Mouse (Mus musculus): Measurements from ENCODE around the gene BC048562. TPM values are rescaled to one million over a fixed set of nuclear protein-coding genes. Genes with fewer than 3 reads are reported as not detected.
A peak's percentile ranks its signal among the peaks of the same experiment; 100 is the strongest.

Gene BC048562
- polyA plus RNA-seq, 1 experiment: not detected

- peak; percentile 63 for DNase-seq (ENCODE audit: low read depth)
- TF ChIP-seq CTCF (IDR thresholded peaks at IDR 0.05; ENCODE audit: borderline replicate concordance, extremely low read depth, insufficient read depth, insufficient read length) (no peak), POLR2A (IDR thresholded peaks at IDR 0.05; ENCODE audit: borderline replicate concordance, extremely low read depth, insufficient read depth, insufficient read length, poor library complexity, severe bottlenecking) (no peak)
Measured at GRCm38 (mm10) chr9:108411381-108411942, 24.8 kb upstream of the BC048562 start.

- DNase-seq (ENCODE audit: low read depth): peak; percentile 19
Measured at GRCm38 (mm10) chr9:108412221-108412620, 24.1 kb upstream of the BC048562 start.

GRCm38 (mm10) chr9:108428384-108428783 lies 7.9 kb upstream of the BC048562 start, which contains the start of gene Ccdc36:
Gene Ccdc36 (minus strand): TSS chr9:108428484.
- no peak for TF ChIP-seq CTCF (IDR thresholded peaks at IDR 0.05; ENCODE audit: borderline replicate concordance, extremely low read depth, insufficient read depth, insufficient read length)
- no peak for TF ChIP-seq POLR2A (IDR thresholded peaks at IDR 0.05; ENCODE audit: borderline replicate concordance, extremely low read depth, insufficient read depth, insufficient read length, poor library complexity, severe bottlenecking)
- DNase-seq (ENCODE audit: low read depth): no peak

More at GRCm38 (mm10) chr9:108412221-108412620, 24.1 kb upstream of the BC048562 start:
- TF ChIP-seq POLR2A (IDR thresholded peaks at IDR 0.05; ENCODE audit: borderline replicate concordance, extremely low read depth, insufficient read depth, insufficient read length, poor library complexity, severe bottlenecking) (no peak), CTCF (IDR thresholded peaks at IDR 0.05; ENCODE audit: borderline replicate concordance, extremely low read depth, insufficient read depth, insufficient read length) (peak; percentile 20; the same call in 1 of the 2 replicates)

GRCm38 (mm10) chr9:108431431-108432067 lies 4.7 kb upstream of the BC048562 start:
- TF ChIP-seq POLR2A (IDR thresholded peaks at IDR 0.05; ENCODE audit: borderline replicate concordance, extremely low read depth, insufficient read depth, insufficient read length, poor library complexity, severe bottlenecking) (no peak), CTCF (IDR thresholded peaks at IDR 0.05; ENCODE audit: borderline replicate concordance, extremely low read depth, insufficient read depth, insufficient read length) (no peak)
- DNase-seq (ENCODE audit: low read depth): peak; percentile 73

GRCm38 (mm10) chr9:108439176-108439575 lies 2.9 kb downstream of the BC048562 start:
- TF ChIP-seq POLR2A (IDR thresholded peaks at IDR 0.05; ENCODE audit: borderline replicate concordance, extremely low read depth, insufficient read depth, insufficient read length, poor library complexity, severe bottlenecking) (no peak), CTCF (IDR thresholded peaks at IDR 0.05; ENCODE audit: borderline replicate concordance, extremely low read depth, insufficient read depth, insufficient read length) (no peak)
- DNase-seq (ENCODE audit: low read depth): peak; percentile 69

- no peak for DNase-seq (ENCODE audit: low read depth)
- TF ChIP-seq CTCF (IDR thresholded peaks at IDR 0.05; ENCODE audit: borderline replicate concordance, extremely low read depth, insufficient read depth, insufficient read length) (no peak), POLR2A (IDR thresholded peaks at IDR 0.05; ENCODE audit: borderline replicate concordance, extremely low read depth, insufficient read depth, insufficient read length, poor library complexity, severe bottlenecking) (no peak)
Measured at GRCm38 (mm10) chr9:108440485-108440884, 4.2 kb downstream of the BC048562 start.

GRCm38 (mm10) chr9:108441236-108441919 lies 5.1 kb downstream of the BC048562 start:
- DNase-seq (ENCODE audit: low read depth): peak; percentile 84
- no peak for TF ChIP-seq POLR2A (IDR thresholded peaks at IDR 0.05; ENCODE audit: borderline replicate concordance, extremely low read depth, insufficient read depth, insufficient read length, poor library complexity, severe bottlenecking)
- TF ChIP-seq CTCF (IDR thresholded peaks at IDR 0.05; ENCODE audit: borderline replicate concordance, extremely low read depth, insufficient read depth, insufficient read length): no peak

GRCm38 (mm10) chr9:108445125-108445524 lies 8.8 kb downstream of the BC048562 start:
- TF ChIP-seq CTCF (IDR thresholded peaks at IDR 0.05; ENCODE audit: borderline replicate concordance, extremely low read depth, insufficient read depth, insufficient read length) (no peak), POLR2A (IDR thresholded peaks at IDR 0.05; ENCODE audit: borderline replicate concordance, extremely low read depth, insufficient read depth, insufficient read length, poor library complexity, severe bottlenecking) (no peak)
- no peak for DNase-seq (ENCODE audit: low read depth)

- DNase-seq (ENCODE audit: low read depth): peak; percentile 94
- TF ChIP-seq POLR2A (IDR thresholded peaks at IDR 0.05; ENCODE audit: borderline replicate concordance, extremely low read depth, insufficient read depth, insufficient read length, poor library complexity, severe bottlenecking) (no peak), CTCF (IDR thresholded peaks at IDR 0.05; ENCODE audit: borderline replicate concordance, extremely low read depth, insufficient read depth, insufficient read length) (no peak)
Measured at GRCm38 (mm10) chr9:108449860-108450259, 13.6 kb downstream of the BC048562 start.

- TF ChIP-seq CTCF (IDR thresholded peaks at IDR 0.05; ENCODE audit: borderline replicate concordance, extremely low read depth, insufficient read depth, insufficient read length) (0 out of 2 replicates have a peak, but pooled peaks have one; percentile 4), POLR2A (IDR thresholded peaks at IDR 0.05; ENCODE audit: borderline replicate concordance, extremely low read depth, insufficient read depth, insufficient read length, poor library complexity, severe bottlenecking) (no peak)
- peak; percentile 93 for DNase-seq (ENCODE audit: low read depth)
Measured at GRCm38 (mm10) chr9:108450292-108451169, 14.2 kb downstream of the BC048562 start.

- no peak for DNase-seq (ENCODE audit: low read depth)
- TF ChIP-seq CTCF (IDR thresholded peaks at IDR 0.05; ENCODE audit: borderline replicate concordance, extremely low read depth, insufficient read depth, insufficient read length) (no peak), POLR2A (IDR thresholded peaks at IDR 0.05; ENCODE audit: borderline replicate concordance, extremely low read depth, insufficient read depth, insufficient read length, poor library complexity, severe bottlenecking) (no peak)
Measured at GRCm38 (mm10) chr9:108451170-108451493, 14.8 kb downstream of the BC048562 start.
